Mouse (Mus musculus) kidney, adult 9 months (tissue): Measurements from ENCODE around the gene Gpr156.
"Not testable (repeated sequence)": the region's sequence is repeated elsewhere in the genome, so short reads cannot be mapped to it uniquely, and the experiment has no call there.

ENCODE experiments used
- DNase-seq: peaks from one replicate; pipeline ENCODE4 v3.0.0; 2022

Gene Gpr156

DNA sequence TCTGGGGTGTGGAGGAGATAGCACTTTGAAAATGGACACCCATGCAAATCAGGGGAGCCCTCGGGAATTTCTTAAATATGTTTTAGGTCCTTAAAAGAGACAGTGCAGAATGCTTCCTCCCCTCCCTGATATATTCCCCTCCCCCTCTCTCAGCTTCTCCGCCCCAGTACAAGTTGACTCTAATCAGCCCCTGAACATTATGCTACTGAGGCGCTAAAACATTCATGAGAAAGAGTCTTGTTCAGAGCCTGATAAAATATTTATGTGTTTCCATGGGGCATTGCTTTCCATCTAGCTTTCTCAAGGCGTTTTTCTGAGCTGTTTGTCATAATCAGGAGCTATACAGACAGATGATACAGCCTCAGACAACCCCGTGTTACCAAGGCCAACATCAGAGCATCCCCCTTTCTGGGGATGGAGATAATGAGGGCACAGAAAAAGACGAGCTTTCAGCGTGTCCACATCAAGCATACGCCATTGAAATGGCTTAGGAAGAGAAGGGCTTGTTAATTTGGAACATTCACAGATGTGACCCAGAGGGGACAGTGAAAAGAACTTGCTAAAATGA, 4.6 kb downstream of the Gpr156 start:
- DNase-seq: no peak

- DNase-seq: no peak
Measured at GRCm38 (mm10) chr16:37926087-37926486, 9.8 kb downstream of the Gpr156 start.

GRCm38 (mm10) chr16:37927117-37927516, 10.8 kb downstream of the Gpr156 start:
- no peak for DNase-seq

- no peak for DNase-seq
Measured at GRCm38 (mm10) chr16:37929006-37929405, 12.7 kb downstream of the Gpr156 start.

DNA sequence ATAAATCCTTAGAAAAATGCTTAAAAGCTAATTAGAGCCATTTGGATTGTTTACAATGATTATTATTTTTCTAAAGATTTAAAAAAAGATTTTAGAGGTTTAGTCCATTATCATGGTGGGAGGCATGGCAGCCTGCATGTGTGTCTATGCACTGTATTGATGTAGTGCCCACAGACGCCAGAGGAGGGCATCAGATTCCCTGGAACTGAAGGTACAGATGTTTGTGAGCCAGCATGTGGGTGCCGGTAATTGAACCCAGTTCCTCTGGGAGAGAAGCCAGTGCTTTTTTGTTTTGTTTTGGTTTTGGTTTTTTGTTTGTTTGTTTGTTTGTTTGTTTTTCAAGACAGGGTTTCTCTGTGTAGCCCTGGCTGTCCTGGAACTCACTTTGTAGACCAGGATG, 13.3 kb downstream of the Gpr156 start:
- DNase-seq: no peak

DNA sequence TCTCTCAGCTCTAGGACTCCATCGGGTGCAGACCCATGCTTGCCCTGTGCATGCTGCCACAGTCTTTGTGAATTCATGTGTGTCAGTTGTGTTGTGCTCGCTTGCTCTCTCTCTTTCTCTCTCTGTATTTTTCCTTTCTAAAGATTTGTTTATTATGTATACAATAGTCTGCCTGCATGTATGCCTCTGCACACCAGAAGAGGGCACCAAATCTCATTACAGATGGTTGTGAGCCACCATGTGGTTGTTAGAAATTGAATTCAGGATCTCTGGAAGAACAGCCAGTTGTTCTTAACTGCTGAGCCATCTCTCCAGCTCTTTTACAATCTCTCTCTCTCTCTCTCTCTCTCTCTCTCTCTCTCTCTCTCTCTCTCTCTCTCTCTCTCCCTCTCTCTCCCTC, 18.6 kb downstream of the Gpr156 start:
- DNase-seq: no peak

DNA sequence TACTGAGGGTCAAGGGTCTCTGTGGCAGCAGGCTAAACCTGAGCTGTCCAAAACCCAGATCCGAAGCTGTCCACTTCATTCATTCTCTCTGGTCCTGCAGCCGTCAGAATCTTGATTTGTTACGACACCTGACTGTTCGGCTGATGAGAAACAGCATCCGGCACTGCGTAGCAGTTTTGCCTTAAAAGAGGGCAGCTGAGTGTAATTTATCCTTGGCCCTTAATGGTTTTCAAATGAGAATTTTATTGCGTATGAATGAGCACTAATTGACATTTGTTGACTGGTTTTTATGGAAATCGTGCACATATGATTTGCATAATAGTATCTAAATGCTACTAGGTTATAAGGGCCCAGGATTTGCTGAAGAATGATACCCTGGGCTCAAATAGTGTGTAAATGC, 21.0 kb downstream of the Gpr156 start:
- DNase-seq: no peak

GRCm38 (mm10) chr16:37938125-37939081, 22.1 kb downstream of the Gpr156 start:
- no peak for DNase-seq

DNA sequence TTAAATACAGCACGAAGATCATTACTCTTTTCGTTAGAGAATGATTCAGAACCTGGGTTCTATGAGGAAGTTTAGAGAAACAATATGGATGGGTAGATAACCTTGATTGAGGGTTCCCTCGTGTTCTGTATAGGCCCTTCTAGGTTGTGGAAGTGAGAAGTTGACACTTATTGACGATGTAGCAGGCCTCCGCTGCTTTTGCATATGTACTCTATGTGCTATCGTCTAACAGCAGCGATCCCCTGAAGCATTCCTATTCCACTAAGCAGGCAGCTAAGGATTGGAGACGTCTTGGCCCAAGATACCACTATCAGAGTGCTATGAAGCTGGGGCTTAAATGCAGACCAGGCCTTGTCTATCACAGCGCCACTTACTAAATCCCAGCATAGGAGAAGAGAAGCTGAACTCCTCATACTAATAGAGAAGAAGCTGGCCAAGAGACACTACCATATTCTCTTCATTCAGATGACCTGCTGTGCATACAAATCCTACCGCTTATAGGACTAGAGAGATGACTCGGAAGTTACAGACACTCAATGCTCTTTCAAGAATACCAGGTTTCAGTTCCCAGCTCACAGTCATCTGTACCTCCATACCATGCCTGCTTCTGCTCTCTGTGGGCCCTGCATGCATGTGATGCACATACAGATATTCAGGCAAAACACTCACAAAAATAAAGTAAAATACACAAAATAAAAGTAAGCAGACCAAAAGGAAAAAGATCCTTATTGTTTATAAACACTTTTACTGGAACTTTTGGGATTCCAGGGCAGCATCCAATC, 23.0 kb downstream of the Gpr156 start:
- no peak for DNase-seq

- no peak for DNase-seq
Measured at GRCm38 (mm10) chr16:37940291-37940690, 24.0 kb downstream of the Gpr156 start.

DNA sequence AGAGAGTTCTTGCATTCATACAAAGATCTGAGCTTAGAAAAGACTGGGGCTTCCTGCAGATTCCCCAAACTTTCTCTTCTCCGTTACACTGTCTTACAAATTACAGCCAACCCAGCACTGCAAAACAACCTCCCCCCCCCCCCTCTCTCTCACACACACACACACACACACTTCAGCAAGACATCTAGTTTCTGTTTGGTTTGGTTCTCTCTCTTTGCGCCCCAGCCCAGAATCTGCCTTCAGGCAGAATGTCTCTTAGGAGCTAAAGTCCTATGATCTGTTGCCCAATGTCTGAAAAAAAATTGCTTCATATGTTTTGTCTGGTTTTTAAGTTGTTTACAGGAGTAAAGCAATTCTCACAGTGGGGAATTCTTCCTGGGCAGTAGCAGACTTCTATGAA, 27.4 kb downstream of the Gpr156 start:
- no peak for DNase-seq

DNA sequence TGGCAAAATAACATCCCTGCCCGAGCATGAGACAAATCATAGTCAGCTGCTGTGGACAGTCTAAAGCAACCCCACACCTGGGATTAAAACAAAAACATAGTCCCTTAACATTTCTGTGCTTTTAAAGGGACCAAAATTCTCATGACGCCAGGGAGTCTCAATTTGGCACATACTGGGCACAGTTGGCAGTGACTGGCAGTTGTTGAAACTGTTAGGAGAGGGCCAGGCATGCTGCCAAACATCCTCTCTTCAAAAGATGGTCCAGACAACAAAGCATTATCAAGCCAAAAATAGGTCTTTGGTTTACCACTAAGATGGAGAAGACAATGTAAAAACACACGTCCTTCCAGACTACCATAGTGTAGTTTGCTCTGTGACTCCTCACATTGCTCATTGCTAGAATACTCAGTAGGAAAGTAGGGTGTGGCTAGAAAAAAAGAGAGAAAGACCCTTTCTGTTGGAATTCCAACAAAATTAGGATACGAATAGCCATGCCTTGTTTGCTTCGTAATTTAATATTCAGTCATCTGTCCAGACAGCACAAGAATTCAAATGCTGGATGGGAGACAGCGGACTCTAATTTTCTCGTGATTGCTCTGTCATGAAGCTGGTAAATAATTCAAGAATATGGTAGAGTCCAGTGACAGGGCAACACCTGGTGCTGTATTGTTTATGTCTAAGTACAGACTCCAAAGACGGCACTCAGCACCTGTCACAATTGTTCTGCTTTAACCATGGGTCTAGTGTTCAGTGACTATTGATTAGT, 28.9 kb downstream of the Gpr156 start:
- DNase-seq: no peak

GRCm38 (mm10) chr16:37947160-37947559, 30.9 kb downstream of the Gpr156 start:
- DNase-seq: peak; percentile 54

DNA sequence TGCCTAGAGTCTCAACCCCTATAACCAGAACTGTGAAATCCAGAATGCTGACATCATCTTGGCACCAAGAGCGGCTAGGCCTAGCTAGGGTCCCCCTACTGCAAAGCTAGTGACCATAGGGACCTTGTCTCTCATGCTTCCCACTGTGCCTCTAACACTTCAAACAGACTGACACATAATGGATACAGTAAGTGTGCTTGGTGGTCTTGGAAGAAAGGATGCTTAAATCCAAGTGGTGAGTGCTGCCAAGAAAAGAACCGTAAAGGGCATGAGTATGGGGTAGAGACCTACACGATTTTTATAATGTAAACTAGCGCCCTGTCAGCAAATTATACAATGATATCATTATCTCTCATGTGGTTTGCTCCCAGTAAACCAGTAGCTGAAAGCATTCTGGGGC, 32.1 kb downstream of the Gpr156 start:
- DNase-seq: no peak

GRCm38 (mm10) chr16:37951171-37951570, 34.9 kb downstream of the Gpr156 start:
- no peak for DNase-seq

- no peak for DNase-seq
Measured at GRCm38 (mm10) chr16:37953186-37953585, 36.9 kb downstream of the Gpr156 start.

DNA sequence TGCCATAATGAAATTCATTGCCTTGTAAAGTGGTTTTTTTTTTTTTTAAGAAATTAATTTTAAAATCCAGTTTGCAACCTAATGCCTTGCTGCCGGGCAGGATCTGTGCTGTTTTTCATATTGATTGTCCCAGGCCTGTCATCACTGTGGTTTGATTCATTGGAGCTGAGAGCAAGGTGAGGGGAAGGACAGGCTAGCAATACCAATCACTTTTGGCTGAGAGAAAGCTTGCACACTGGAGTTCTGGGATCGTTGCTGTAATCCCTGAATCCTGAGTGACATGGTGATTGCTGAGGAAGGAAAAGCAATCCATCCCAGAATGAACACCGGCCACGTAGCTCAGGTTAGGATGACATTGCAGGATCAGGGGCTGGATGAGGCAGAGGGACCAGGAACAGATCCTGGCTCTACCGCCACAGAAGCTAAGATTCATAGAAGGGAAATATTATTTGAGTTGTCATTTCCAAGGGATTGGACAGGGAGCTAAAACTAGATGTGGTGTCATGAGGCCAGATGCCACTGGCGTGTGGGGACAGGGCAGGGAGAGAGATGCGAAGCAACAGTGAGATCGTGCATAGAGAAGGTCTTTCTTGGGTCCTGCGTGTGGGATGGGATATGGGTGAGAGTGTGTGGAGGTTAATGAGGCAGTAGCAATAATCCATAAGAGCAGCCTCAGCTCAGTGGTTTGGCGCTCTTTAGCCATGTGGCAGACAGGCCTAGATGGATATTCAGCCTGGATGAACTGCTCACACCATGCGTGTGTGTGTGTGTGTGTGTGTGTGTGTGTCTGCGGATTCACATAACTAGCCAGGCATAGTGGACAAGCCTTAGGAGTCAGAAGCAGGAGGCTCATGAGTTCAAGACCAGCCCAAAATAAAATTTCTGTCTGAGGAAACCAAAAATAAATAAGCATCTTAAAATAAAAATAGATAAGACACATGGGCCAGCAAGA, 38.0 kb downstream of the Gpr156 start:
- no peak for DNase-seq

DNA sequence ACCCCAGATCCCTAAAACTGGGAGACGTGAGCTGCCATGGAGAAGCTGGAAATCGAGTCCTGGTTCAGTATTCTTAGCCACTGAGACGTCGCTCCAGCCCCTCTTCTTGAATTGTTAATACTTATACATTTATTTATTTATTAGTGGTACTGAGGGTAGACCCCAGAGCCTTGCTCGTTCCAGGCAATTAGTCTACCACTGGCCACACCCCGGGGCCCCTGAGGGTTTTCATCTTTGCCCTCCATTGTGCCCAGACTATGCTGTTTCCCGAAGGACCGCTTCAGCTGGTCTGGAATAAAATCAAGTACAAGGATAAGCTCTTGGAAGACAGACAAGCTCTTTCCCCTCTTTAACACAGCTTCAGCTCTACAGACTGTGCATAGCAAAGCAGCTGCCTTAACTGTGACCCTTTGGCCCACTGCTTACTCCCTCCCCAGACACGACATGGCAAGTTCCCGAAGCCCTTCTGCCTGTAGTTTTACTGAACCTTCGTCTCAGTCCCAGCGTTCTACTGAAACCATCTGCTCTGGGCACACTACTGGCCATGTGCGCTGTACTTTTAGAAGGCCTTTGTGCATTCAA, 39.1 kb downstream of the Gpr156 start:
- no peak for DNase-seq

- DNase-seq: no peak
Measured at GRCm38 (mm10) chr16:37956076-37956676, 39.9 kb downstream of the Gpr156 start.

DNA sequence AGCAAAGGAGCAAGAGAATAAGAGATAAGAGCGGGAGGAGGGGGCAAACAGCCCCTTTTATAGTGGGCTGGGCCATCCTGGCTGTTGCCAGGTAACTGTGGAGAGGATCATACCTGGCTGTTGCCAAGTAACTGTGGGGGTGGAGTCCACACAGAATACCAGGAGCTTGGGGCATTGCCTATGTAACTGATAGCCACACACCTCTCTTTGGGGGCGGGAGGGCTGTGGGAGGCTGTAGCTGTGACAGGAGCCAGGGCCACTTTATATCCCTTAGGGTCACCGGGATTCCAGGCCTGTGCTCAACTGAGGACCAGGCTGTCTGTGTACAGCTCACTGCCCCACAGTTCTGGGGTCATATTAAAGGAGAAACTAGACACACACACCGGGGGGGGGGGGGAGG, 40.5 kb downstream of the Gpr156 start:
- no peak for DNase-seq

- not testable (repeated sequence) for DNase-seq
Measured at GRCm38 (mm10) chr16:37962696-37963095, 46.4 kb downstream of the Gpr156 start.
